Mouse (Mus musculus) leukemia stem cell, adult 10-12 weeks (primary cell): ENCODE data around the gene Lrrc29. TPM values are rescaled to one million over a fixed set of nuclear protein-coding genes. Genes with fewer than 3 reads are reported as not detected.

Experiments used
- polyA plus RNA-seq: library from polyadenylated mRNA; stranded (reverse); fragments of >175 nt; gene quantifications from 2 replicates; pipeline ENCODE4 v1.2.3, GENCODE M21; 2012; ENCODE audit warnings: low replicate concordance

Gene Lrrc29
- polyA plus RNA-seq, result 1.7 and 5.1 TPM in 2 replicates

GRCm38 (mm10) chr8:105326141-105326672, at the start of gene Lrrc29, which contains the start of gene Tmem208:
Lrrc29 (minus strand) TSS chr8:105326278.
Tmem208 (plus strand) TSS chr8:105326354.

GRCm38 (mm10) chr8:105373032-105373431, 47.0 kb upstream of the Lrrc29 start, which contains the start of gene Plekhg4:
Plekhg4 (plus strand) TSS chr8:105373274.

GRCm38 (mm10) chr8:105348450-105349095, 22.5 kb upstream of the Lrrc29 start, which contains the start of gene Slc9a5:
Slc9a5 (plus strand) TSS chr8:105348843.

GRCm38 (mm10) chr8:105347428-105348221, 21.5 kb upstream of the Lrrc29 start, which contains the start of gene Fhod1:
Fhod1 (minus strand) TSS chr8:105347953.

GRCm38 (mm10) chr8:105305211-105306145, 20.6 kb downstream of the Lrrc29 start, which contains the start of gene Elmo3:
Elmo3 (plus strand) TSS chr8:105305601.

GRCm38 (mm10) chr8:105297511-105298192, 28.4 kb downstream of the Lrrc29 start, which contains the start of gene E2f4:
E2f4 (plus strand) TSS chr8:105297663.

GRCm38 (mm10) chr8:105295895-105296573, 30.0 kb downstream of the Lrrc29 start, which contains the start of gene Exoc3l:
Exoc3l (minus strand) TSS chr8:105296101.

GRCm38 (mm10) chr8:105289805-105290460, 36.1 kb downstream of the Lrrc29 start, which contains the start of gene 4931428F04Rik:
4931428F04Rik (minus strand) TSS chr8:105289864.

GRCm38 (mm10) chr8:105275840-105276239, 50.2 kb downstream of the Lrrc29 start, which contains the start of gene Nol3:
Nol3 (plus strand) TSS chr8:105276140.

GRCm38 (mm10) chr8:105269461-105269947, 56.6 kb downstream of the Lrrc29 start, which contains the start of gene Hsf4:
Hsf4 (plus strand) TSS chr8:105269801.

GRCm38 (mm10) chr8:105264024-105264982, 61.8 kb downstream of the Lrrc29 start, which contains the start of the genes Tradd and Fbxl8:
Tradd (minus strand) TSS chr8:105264609.
Fbxl8 (plus strand) TSS chr8:105264648.

Other genes with a start within 250 kb of the Lrrc29 start
- gene Ces3b, start 242.5 kb downstream of the Lrrc29 start, polyA plus RNA-seq, result not detected in 2 replicates
- not detected in 2 replicates for gene Ces4a, start 194.5 kb downstream of the Lrrc29 start, polyA plus RNA-seq
- gene Cbfb, start 155.6 kb downstream of the Lrrc29 start, polyA plus RNA-seq, result 6.1 and 10.6 TPM in 2 replicates
- gene D230025D16Rik, start 101.1 kb downstream of the Lrrc29 start, polyA plus RNA-seq, result 4.3 and 5.7 TPM in 2 replicates
- 9.6 and 20.1 TPM in 2 replicates for gene B3gnt9, start 71.1 kb downstream of the Lrrc29 start, polyA plus RNA-seq
- 23.2 and 23.7 TPM in 2 replicates for gene Tradd, start 61.7 kb downstream of the Lrrc29 start, polyA plus RNA-seq
- gene Fbxl8, start 61.6 kb downstream of the Lrrc29 start, polyA plus RNA-seq, result 9.4 and 9.9 TPM in 2 replicates
- 0.42 and 0.66 TPM in 2 replicates for gene Hsf4, start 56.5 kb downstream of the Lrrc29 start, polyA plus RNA-seq
- gene Nol3, start 50.1 kb downstream of the Lrrc29 start, polyA plus RNA-seq, result 0.16 and 0.17 TPM in 2 replicates
- 0.70 and 1.6 TPM in 2 replicates for gene 4931428F04Rik, start 36.4 kb downstream of the Lrrc29 start, polyA plus RNA-seq
- gene Exoc3l, start 30.2 kb downstream of the Lrrc29 start, polyA plus RNA-seq, result 8.9 and 13.3 TPM in 2 replicates
- 112 and 208 TPM in 2 replicates for gene E2f4, start 28.6 kb downstream of the Lrrc29 start, polyA plus RNA-seq
- gene Elmo3, start 20.7 kb downstream of the Lrrc29 start, polyA plus RNA-seq, result 1.1 and 2.1 TPM in 2 replicates
- 33.2 and 55.2 TPM in 2 replicates for gene Tmem208, start 76 bp upstream of the Lrrc29 start, polyA plus RNA-seq
- gene Fhod1, start 21.7 kb upstream of the Lrrc29 start, polyA plus RNA-seq, result 12.1 and 15.3 TPM in 2 replicates
- 1.3 and 1.5 TPM in 2 replicates for gene Slc9a5, start 22.6 kb upstream of the Lrrc29 start, polyA plus RNA-seq
- gene Plekhg4, start 47.0 kb upstream of the Lrrc29 start, polyA plus RNA-seq, result not detected in 2 replicates
- gene Kctd19, start 87.2 kb upstream of the Lrrc29 start, polyA plus RNA-seq, result not detected in 2 replicates
- 0.57 and 0.61 TPM in 2 replicates for gene Lrrc36, start 87.3 kb upstream of the Lrrc29 start, polyA plus RNA-seq
- 2.1 and 3.3 TPM in 2 replicates for gene Tppp3, start 145.2 kb upstream of the Lrrc29 start, polyA plus RNA-seq
- 5.9 and 9.0 TPM in 2 replicates for gene Zdhhc1, start 170.6 kb upstream of the Lrrc29 start, polyA plus RNA-seq
- gene Hsd11b2, start 192.5 kb upstream of the Lrrc29 start, polyA plus RNA-seq, result not detected in 2 replicates
- 11.0 and 23.8 TPM in 2 replicates for gene Atp6v0d1, start 239.8 kb upstream of the Lrrc29 start, polyA plus RNA-seq